Mouse (Mus musculus) heart, embryonic 10.5 days (tissue): ENCODE measurements around the gene Skap2. TPM values are rescaled to one million over a fixed set of nuclear protein-coding genes. Genes with fewer than 3 reads are reported as not detected.

Experiments
- DNase-seq: peaks from one replicate; pipeline ENCODE4 v3.0.0-alpha.2; 2017; ENCODE audit warnings: low spot score
- H3K27ac ChIP-seq: fragments of 300-500 bp; sonication (generic); 2 replicates; pipeline ENCODE4 v1.5.1; 2016; ENCODE audit warnings: mild to moderate bottlenecking
- H3K27me3 ChIP-seq: fragments of 300-500 bp; sonication (generic); 2 replicates; pipeline ENCODE4 v1.6.1; 2016; ENCODE audit warnings: mild to moderate bottlenecking; ENCODE audit not compliant: poor library complexity, insufficient read depth, severe bottlenecking
- H3K36me3 ChIP-seq: fragments of 300-500 bp; sonication (generic); 2 replicates; pipeline ENCODE4 v1.6.1; 2016; ENCODE audit warnings: mild to moderate bottlenecking, moderate library complexity
- H3K4me1 ChIP-seq: fragments of 300-500 bp; sonication (generic); 2 replicates; pipeline ENCODE4 v1.6.1; 2016; ENCODE audit warnings: mild to moderate bottlenecking
- H3K4me3 ChIP-seq: fragments of 300-500 bp; sonication (generic); 2 replicates; pipeline ENCODE4 v1.5.1; 2016; ENCODE audit warnings: mild to moderate bottlenecking, moderate library complexity
- H3K9me3 ChIP-seq: fragments of 300-500 bp; sonication (generic); 2 replicates; pipeline ENCODE4 v1.6.1; 2016; ENCODE audit warnings: mild to moderate bottlenecking, moderate library complexity
- WGBS: fragments of 180-500 bp; shearing (Covaris S2); methylation state at CpG from one replicate; pipeline ENCODE4 v1.1.7; 2016; 5-methylcytosine and 5-hydroxymethylcytosine counted together
- polyA plus RNA-seq: library from polyadenylated mRNA; unstranded; fragments of >200 nt; fragmentation: Nextera tagmentation; extraction: Ambion mirVana; gene quantifications from 2 replicates; pipeline ENCODE4 v1.2.1, GENCODE M21; 2016

Gene Skap2
- polyA plus RNA-seq, 1 experiment from 2014 or later: 26.4 TPM

GRCm38 (mm10) chr6:51905659-51906058 lies 106.7 kb downstream of the Skap2 start:
- no peak overlapping the region for H3K4me3 ChIP-seq
- peaks cover 4% of the 10 kb centered on the region; the same call in 1 of the 2 replicates for H3K4me1 ChIP-seq
- no peak overlapping the region for H3K27ac ChIP-seq
- H3K27me3 ChIP-seq: no peaks in the 10 kb centered on the region
- no peaks in the 10 kb centered on the region for H3K36me3 ChIP-seq
- H3K9me3 ChIP-seq: no peaks in the 10 kb centered on the region
- WGBS: 50% methylated on average over 4 of the region's 4 CpGs
- no peak for DNase-seq

- DNase-seq: no peak
- Histone ChIP-seq H3K4me3 (no peak overlapping the region), H3K4me1 (peaks cover 4% of the 10 kb centered on the region; the same call in 1 of the 2 replicates), H3K27me3 (no peaks in the 10 kb centered on the region), H3K9me3 (no peaks in the 10 kb centered on the region), H3K27ac (no peak overlapping the region), H3K36me3 (no peaks in the 10 kb centered on the region)
- 95% methylated on average over 1 of the region's 1 CpGs for WGBS
These were observed 110.8 kb downstream of the Skap2 start for GRCm38 (mm10) chr6:51901544-51901943.

- Histone ChIP-seq H3K4me1 (no peaks in the 10 kb centered on the region), H3K9me3 (no peaks in the 10 kb centered on the region), H3K27me3 (no peaks in the 10 kb centered on the region), H3K27ac (no peak overlapping the region), H3K4me3 (no peak overlapping the region), H3K36me3 (no peaks in the 10 kb centered on the region)
- WGBS: 65% methylated on average over 8 of the region's 8 CpGs
- no peak for DNase-seq
These were observed 113.9 kb downstream of the Skap2 start for GRCm38 (mm10) chr6:51898318-51898994.

- no peak overlapping the region for H3K27ac ChIP-seq
- no peaks in the 10 kb centered on the region for H3K27me3 ChIP-seq
- H3K4me3 ChIP-seq: no peak overlapping the region
- no peaks in the 10 kb centered on the region for H3K4me1 ChIP-seq
- DNase-seq: no peak
- no peaks in the 10 kb centered on the region for H3K9me3 ChIP-seq
- WGBS: 77% methylated on average over 3 of the region's 3 CpGs
- H3K36me3 ChIP-seq: no peaks in the 10 kb centered on the region
These were observed 116.6 kb downstream of the Skap2 start for GRCm38 (mm10) chr6:51895753-51896152.

DNA sequence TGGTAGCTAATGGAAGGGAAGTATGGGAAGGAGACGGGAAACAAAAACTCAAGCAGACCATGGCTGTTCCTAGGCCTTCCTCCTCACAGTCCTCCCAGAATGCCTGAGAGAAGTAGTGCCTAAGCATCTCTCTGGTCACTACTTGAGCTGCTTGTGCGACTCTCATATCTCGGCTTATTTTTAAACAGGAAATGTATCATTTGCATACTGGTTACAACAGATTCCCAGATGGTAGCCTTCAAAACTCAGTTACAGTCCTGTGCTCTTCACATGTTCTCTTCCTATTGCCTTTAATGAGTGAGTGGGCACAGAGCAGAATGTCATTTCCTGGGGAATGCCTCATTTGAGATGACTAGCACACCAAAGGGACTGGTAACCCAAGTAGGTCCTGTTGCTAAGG lies 117.6 kb downstream of the Skap2 start:
- DNase-seq: no peak
- Histone ChIP-seq H3K36me3 (no peaks in the 10 kb centered on the region), H3K4me1 (no peaks in the 10 kb centered on the region; the same call in 1 of the 2 replicates), H3K4me3 (no peak overlapping the region), H3K27ac (no peak overlapping the region), H3K9me3 (no peaks in the 10 kb centered on the region), H3K27me3 (no peaks in the 10 kb centered on the region)
- 82% methylated on average over 3 of the region's 3 CpGs for WGBS

DNA sequence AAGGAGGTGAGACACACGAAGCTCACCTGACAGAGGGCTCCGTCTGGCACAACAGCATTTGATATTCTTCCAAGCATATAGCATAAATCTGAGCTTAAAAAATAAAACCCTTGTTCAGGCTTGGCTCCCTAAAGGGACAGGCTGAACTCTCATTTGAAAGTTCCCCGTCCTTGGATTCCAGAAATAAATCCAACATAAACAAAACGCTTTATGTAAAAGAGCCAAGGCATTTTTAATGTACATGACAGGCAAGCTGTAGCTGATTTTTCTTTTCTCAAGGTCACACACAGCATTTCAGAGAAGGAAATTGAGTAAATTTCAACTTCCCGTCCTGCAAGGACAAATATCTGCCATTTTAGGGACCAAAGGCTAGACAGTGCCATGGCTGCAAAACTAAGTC lies 122.0 kb downstream of the Skap2 start:
- no peak overlapping the region for H3K27ac ChIP-seq
- H3K9me3 ChIP-seq: no peaks in the 10 kb centered on the region
- WGBS: 80% methylated on average over 5 of the region's 5 CpGs
- H3K4me1 ChIP-seq: peaks cover 2% of the 10 kb centered on the region; the same call in 1 of the 2 replicates
- no peak overlapping the region for H3K4me3 ChIP-seq
- H3K27me3 ChIP-seq: no peaks in the 10 kb centered on the region
- DNase-seq: no peak
- no peaks in the 10 kb centered on the region for H3K36me3 ChIP-seq

DNA sequence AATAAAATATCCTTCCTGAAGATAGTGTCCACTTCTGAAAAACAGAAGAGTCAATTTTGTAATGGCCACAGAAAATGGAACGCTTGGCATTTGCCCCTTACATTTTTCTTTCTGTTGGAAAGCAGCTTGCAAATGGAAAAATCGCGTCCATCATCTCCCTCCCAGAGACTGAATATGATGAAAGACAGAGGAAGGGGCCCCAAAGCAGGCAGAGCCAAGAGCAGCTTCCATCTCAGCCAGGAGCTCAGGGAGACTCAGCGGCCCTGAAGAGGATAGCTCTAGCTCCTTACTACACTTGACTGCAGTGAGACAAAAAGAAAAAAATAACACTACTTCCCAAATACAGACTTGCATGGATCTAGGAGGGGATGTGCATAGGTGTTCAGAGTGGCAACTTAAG lies 122.5 kb downstream of the Skap2 start:
- Histone ChIP-seq H3K4me1 (peaks cover 2% of the 10 kb centered on the region; the same call in 1 of the 2 replicates), H3K27me3 (no peaks in the 10 kb centered on the region), H3K27ac (no peak overlapping the region), H3K9me3 (no peaks in the 10 kb centered on the region), H3K4me3 (no peak overlapping the region), H3K36me3 (no peaks in the 10 kb centered on the region)
- DNase-seq: no peak
- 70% methylated on average over 4 of the region's 4 CpGs for WGBS

DNA sequence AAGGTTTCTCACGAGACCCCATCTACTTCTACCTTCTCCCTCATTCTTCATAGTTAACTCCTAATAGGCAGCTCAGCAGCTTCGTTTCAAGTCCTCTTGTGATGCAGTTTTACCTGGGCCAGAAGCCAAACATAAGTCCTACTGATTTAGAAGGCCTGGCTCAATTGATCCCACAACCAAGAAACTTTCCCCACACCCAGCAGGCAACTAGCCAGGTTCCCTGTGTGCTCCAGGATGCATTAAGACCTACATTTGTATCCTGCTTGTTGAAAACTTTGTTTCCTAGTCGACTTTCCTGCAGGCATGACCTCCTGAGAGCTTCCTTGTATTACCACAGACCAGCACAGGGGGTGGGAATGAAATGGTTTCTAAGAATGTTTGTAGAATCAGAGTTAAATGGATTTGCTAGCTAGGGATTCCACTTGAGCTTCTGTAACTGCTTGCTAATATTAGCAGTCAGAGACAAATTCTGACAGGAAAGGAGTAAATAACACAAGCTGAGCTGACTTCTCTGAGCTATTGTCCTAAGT lies 125.4 kb downstream of the Skap2 start:
- Histone ChIP-seq H3K27ac (no peak overlapping the region), H3K36me3 (no peaks in the 10 kb centered on the region), H3K9me3 (no peaks in the 10 kb centered on the region), H3K27me3 (no peaks in the 10 kb centered on the region), H3K4me3 (no peak overlapping the region), H3K4me1 (peaks cover 2% of the 10 kb centered on the region; the same call in 1 of the 2 replicates)
- 49% methylated on average over 3 of the region's 3 CpGs for WGBS
- no peak for DNase-seq

DNA sequence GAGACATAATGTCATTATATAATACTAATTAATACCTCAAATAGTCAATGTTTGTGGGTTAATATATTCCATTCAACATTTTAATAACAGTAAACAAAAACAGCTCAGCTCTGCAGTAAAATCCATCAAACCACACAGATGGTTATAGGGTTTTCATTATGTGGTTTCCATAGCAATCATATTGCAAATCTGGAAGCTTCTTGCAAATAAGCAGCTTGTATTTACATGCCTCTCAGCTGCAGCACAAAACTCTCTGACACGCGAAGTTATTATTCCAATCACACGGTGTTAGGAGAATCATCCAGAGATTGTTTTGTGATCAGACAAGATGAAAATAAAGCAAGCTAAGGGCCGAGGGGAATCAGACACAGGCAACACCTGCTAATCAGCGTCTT lies 129.5 kb downstream of the Skap2 start:
- DNase-seq: no peak
- Histone ChIP-seq H3K9me3 (no peaks in the 10 kb centered on the region), H3K27ac (no peak overlapping the region), H3K4me1 (peaks cover 13% of the 10 kb centered on the region), H3K36me3 (no peaks in the 10 kb centered on the region), H3K27me3 (no peaks in the 10 kb centered on the region), H3K4me3 (no peak overlapping the region)
- 89% methylated on average over 5 of the region's 5 CpGs for WGBS

GRCm38 (mm10) chr6:51882266-51882879 lies 130.0 kb downstream of the Skap2 start:
- Histone ChIP-seq H3K36me3 (no peaks in the 10 kb centered on the region), H3K4me1 (peaks cover 15% of the 10 kb centered on the region), H3K27me3 (no peaks in the 10 kb centered on the region), H3K27ac (no peak overlapping the region), H3K9me3 (no peaks in the 10 kb centered on the region), H3K4me3 (no peak overlapping the region)
- no peak for DNase-seq
- 86% methylated on average over 17 of the region's 17 CpGs for WGBS

DNA sequence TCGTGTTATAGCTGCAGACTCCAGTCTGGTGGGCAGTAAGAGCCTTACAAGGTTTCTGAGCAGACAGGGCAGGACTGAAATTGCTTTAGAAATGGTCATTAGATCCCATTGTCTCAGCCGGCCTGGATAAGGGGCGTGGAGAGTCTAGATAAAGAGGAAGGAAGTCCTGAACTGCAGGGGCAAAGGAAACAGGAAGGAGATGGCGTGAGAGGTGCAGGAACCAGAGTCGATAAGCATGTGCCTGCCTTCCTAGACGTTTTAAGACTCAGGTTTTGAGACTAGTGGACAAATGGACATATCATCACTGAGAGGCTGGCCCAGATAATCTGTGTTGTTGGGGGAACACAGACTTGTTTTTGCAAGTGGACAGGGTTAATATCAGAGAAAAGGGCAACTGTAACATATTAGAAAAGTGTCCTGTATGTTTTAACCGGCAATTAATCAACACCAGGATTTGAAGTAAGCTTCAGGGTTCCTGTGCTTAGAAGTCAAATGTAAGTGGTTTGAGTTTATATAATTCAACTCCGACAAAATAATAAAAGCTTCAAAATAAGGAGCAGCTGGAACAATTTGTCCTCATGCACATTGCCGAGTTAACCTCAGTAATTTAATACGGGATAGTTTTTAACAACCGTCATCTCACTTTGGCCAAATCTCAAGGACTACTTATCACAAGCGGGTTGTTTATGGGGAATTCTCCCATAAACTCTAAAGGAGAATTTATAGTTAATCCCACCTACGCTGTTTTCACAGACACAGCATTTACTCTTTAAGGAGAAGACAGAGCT lies 131.0 kb downstream of the Skap2 start:
- Histone ChIP-seq H3K4me3 (peak overlapping the region; percentile 5; the same call in 1 of the 2 replicates), H3K27ac (peak overlapping the region; percentile 80), H3K36me3 (no peaks in the 10 kb centered on the region), H3K27me3 (no peaks in the 10 kb centered on the region), H3K4me1 (peaks cover 21% of the 10 kb centered on the region), H3K9me3 (no peaks in the 10 kb centered on the region)
- DNase-seq: no peak
- 54% methylated on average over 13 of the region's 13 CpGs for WGBS

DNA sequence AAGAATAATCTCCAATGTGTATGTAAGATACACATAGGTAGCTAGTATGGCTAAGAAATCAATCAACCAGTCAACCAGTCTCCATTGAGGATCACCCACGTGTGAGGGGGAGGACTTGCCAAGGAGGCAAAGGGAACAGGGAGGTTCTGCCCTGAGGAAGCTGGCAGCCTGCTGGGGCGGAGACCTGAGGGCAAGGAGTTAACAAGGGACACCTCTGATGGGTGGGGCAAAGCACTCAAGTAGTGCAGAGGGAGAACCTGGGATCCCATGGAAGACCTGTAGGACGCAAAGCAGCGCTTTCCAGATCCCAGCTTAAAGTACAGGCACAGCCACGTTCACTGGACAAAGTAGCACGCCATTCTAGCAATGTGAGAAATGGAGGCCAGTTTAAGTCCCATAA lies 131.6 kb downstream of the Skap2 start:
- 45% methylated on average over 6 of the region's 6 CpGs for WGBS
- peak overlapping the region; percentile 5; the same call in 1 of the 2 replicates for H3K4me3 ChIP-seq
- no peak for DNase-seq
- peak overlapping the region; percentile 80 for H3K27ac ChIP-seq
- H3K4me1 ChIP-seq: peaks cover 23% of the 10 kb centered on the region
- no peaks in the 10 kb centered on the region for H3K36me3 ChIP-seq
- no peaks in the 10 kb centered on the region for H3K27me3 ChIP-seq
- no peaks in the 10 kb centered on the region for H3K9me3 ChIP-seq

- H3K27ac ChIP-seq: no peak overlapping the region
- H3K4me3 ChIP-seq: no peak overlapping the region
- WGBS: 60% methylated on average over 2 of the region's 2 CpGs
- H3K4me1 ChIP-seq: peaks cover 23% of the 10 kb centered on the region
- H3K36me3 ChIP-seq: no peaks in the 10 kb centered on the region
- H3K27me3 ChIP-seq: no peaks in the 10 kb centered on the region
- H3K9me3 ChIP-seq: no peaks in the 10 kb centered on the region
- no peak for DNase-seq
These were observed 133.8 kb downstream of the Skap2 start for GRCm38 (mm10) chr6:51878551-51878950.
